Mouse (Mus musculus): ENCODE measurements at regions not wholly inside any gene's neighbourhood (a gene's known extent, or its start where the extent isn't known, plus 50 kb on each side); places are given as distances from the start of the nearest gene placed in this dataset.

- no peak for DNase-seq
These were observed 160.5 kb downstream of the Hs3st3b1 start for GRCm38 (mm10) chr11:63761561-63761960.

- DNase-seq, result no peak
These were observed 154.3 kb downstream of the Hs3st3b1 start for GRCm38 (mm10) chr11:63767631-63768250.

GRCm38 (mm10) chr11:63769738-63770137 is 152.4 kb downstream of the Hs3st3b1 start:
- DNase-seq, result no peak

DNA sequence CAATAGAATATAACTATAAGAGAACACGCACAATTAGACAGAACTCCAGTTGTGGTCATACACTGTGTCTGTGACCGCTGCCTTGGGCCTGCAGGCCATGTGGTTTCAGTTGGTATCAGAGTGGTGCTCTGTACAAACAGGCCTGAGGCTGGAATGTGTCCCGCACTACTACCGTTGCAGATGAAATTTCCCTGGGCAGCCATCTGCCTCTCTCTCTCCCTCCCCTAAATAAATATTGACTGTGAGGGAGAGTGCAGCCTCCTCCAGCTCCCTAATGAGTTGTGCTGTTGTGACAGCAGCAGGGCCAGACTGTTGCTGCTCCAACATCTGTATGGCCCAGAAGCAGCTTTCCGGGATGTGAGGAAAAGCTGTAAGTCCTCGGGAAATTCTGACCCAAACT is 146.7 kb downstream of the Hs3st3b1 start:
- DNase-seq, result no peak

- no peak for DNase-seq
These were observed 142.7 kb downstream of the Hs3st3b1 start for GRCm38 (mm10) chr11:63779371-63779770.

GRCm38 (mm10) chr11:63781967-63782915 is 139.8 kb downstream of the Hs3st3b1 start:
- no peak for DNase-seq

GRCm38 (mm10) chr11:63785281-63785886 is 136.7 kb downstream of the Hs3st3b1 start:
- DNase-seq, result no peak

DNA sequence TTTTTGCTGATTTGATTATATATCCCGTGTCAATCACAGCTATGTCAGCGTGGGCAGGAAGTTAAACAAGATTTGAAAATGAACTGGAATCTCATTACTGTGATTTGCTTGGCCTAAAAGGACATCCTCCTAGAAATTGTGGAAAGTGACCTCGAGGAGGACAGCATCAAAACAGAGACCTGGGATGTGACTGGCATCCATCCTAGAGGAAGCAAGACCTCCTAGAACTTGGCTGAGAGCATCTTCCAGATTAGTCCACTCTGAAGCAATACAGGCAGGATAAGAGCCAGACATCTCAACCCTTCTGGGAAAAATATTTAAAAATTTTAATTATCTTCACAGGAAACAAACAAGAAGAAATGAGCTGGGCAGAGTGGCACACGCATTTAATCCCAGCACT is 136.1 kb downstream of the Hs3st3b1 start:
- no peak for DNase-seq

GRCm38 (mm10) chr11:63789473-63790120 is 132.5 kb downstream of the Hs3st3b1 start:
- no peak for DNase-seq

- DNase-seq, result no peak
These were observed 130.9 kb downstream of the Hs3st3b1 start for GRCm38 (mm10) chr11:63791004-63791862.

DNA sequence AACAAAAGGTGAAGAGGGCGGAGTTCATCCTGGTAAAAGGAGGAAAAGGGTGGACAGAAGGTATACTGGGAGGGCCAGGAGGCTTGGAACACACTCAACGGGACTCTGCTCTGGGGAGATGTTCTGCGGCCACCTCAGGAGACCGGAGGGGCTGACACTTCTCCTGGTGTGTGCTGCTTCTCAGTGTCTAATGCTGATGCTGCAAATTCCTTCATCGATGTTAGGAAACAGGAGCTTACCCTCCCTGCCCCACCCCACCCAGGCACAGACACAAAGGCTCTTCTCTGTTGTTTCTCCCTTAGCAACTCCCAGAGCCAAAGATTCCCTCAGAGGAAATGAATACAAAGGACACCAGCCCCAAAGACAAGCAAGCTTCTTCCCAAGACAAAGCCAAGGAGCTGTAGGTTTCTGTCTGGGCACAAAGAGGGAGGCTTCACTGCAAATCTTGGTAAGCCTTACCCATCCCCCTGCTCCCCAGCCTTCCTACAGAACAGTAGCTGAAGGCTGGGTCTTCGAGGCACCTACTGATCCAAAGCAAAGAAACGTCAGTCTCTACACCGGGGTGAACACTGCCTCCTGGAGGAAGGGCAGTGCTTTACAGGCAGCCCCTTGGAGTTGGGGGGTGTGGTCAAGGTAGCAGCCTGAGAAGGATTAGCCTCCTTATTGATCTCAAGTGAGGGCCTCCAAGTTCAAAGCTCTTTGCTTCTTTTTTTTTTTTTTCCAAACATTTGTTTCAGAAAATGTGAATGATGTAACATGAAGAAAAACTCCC is 128.2 kb downstream of the Hs3st3b1 start:
- no peak for DNase-seq

- DNase-seq, result no peak
These were observed 109.9 kb downstream of the Hs3st3b1 start for GRCm38 (mm10) chr11:63812146-63812545.

- no peak for DNase-seq
These were observed 99.2 kb downstream of the Hs3st3b1 start for GRCm38 (mm10) chr11:63822847-63823246.

GRCm38 (mm10) chr11:63827271-63827762 is 94.8 kb downstream of the Hs3st3b1 start:
- peak in 1 of 2 experiments; percentile 11 for DNase-seq

DNA sequence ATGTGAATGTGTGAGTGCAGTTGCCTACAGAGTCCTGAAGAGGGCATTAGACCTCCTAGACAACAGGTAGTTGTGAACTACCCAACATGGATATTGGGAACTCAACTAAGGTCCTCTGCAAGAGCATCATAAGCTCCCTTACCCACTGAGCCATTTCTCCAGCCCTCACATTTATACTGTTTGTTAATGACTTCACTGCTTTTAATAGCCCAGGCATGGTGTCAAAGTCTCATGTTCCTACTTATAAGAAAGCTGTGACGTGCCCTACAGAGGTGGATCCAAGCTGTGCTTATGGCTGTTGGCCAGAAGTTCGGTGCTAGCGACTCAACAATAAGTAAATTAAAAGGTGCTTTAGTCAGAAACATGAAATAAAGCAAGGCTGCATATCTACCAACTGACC is 88.6 kb downstream of the Hs3st3b1 start:
- DNase-seq, result peak; percentile 30 to 32

GRCm38 (mm10) chr11:63834140-63834539 is 88.0 kb downstream of the Hs3st3b1 start:
- DNase-seq, result peak in 1 of 2 experiments; percentile 2

GRCm38 (mm10) chr11:63834631-63835030 is 87.5 kb downstream of the Hs3st3b1 start:
- no peak for DNase-seq

Data from heart, adult 18-20 months (tissue).